Mouse (Mus musculus): ENCODE results near the gene Stmn3.

Stmn3 gene

GRCm38 (mm10) chr2:181286629-181287337 is 27.5 kb downstream of the Stmn3 start:
- no peak for DNase-seq (ENCODE audit: low read depth, low spot score)

- DNase-seq (ENCODE audit: low read depth, low spot score), result no peak
These were observed 34.3 kb downstream of the Stmn3 start for GRCm38 (mm10) chr2:181279968-181280367.

- no peak for DNase-seq (ENCODE audit: low read depth, low spot score)
These were observed 36.4 kb downstream of the Stmn3 start for GRCm38 (mm10) chr2:181277866-181278265.

GRCm38 (mm10) chr2:181276766-181277165 is 37.5 kb downstream of the Stmn3 start:
- DNase-seq (ENCODE audit: low read depth, low spot score), result no peak

- no peak for DNase-seq (ENCODE audit: low read depth, low spot score)
These were observed 39.7 kb downstream of the Stmn3 start for GRCm38 (mm10) chr2:181274639-181275038.

GRCm38 (mm10) chr2:181273829-181274228 is 40.5 kb downstream of the Stmn3 start:
- no peak for DNase-seq (ENCODE audit: low read depth, low spot score)

- DNase-seq (ENCODE audit: low read depth, low spot score), result no peak
These were observed 42.2 kb downstream of the Stmn3 start for GRCm38 (mm10) chr2:181272092-181272491.

GRCm38 (mm10) chr2:181266839-181267238 is 47.5 kb downstream of the Stmn3 start:
- no peak for DNase-seq (ENCODE audit: low read depth, low spot score)

Data from WW6 (cell line).